Mouse (Mus musculus): ENCODE measurements around the gene Actn4.

GRCm38 (mm10) chr7:28886486-28886885 is 75.7 kb downstream of the Actn4 start:
- no peak for TF ChIP-seq CTCF (conservative IDR thresholded peaks at IDR 0.05; ENCODE audit: insufficient read depth, insufficient read length, low read depth, low read length)
- TF ChIP-seq POLR2A (IDR thresholded peaks at IDR 0.05; ENCODE audit: low read depth, low read length), result no peak
